Mouse (Mus musculus) kidney, adult 2 months (tissue): ENCODE measurements at regions not wholly inside any gene's neighbourhood (a gene's known extent, or its start where the extent isn't known, plus 50 kb on each side); places are given as distances from the start of the nearest gene placed in this dataset.

Experiments used
- DNase-seq: peaks from one replicate; pipeline ENCODE4 v3.0.0; 2021
- H3K27ac ChIP-seq: fragments of 200-500 bp; 2 replicates; pipeline ENCODE4 v1.5.1; 2012; ENCODE audit warnings: low read depth, low read length, control low read depth, inconsistent platforms; ENCODE audit not compliant: insufficient read depth
- H3K27me3 ChIP-seq: fragments of 200-500 bp; replicated peaks from 2 replicates; pipeline ENCODE4 v1.6.1; 2012; ENCODE audit warnings: mild to moderate bottlenecking, moderate library complexity, low read length, inconsistent platforms; ENCODE audit not compliant: control insufficient read depth, insufficient read depth
- H3K36me3 ChIP-seq: fragments of 200-500 bp; 2 replicates; pipeline ENCODE4 v1.6.1; 2012; ENCODE audit warnings: mild to moderate bottlenecking, moderate library complexity, low read length, inconsistent platforms; ENCODE audit not compliant: control insufficient read depth, insufficient read depth
- H3K4me1 ChIP-seq: fragments of 200-500 bp; 2 replicates; pipeline ENCODE4 v1.6.1; 2011; ENCODE audit warnings: low read length; ENCODE audit not compliant: control insufficient read depth, insufficient read depth
- H3K4me3 ChIP-seq: fragments of 200-500 bp; 2 replicates; pipeline ENCODE4 v1.5.1; 2011; ENCODE audit warnings: mild to moderate bottlenecking, low read depth, low read length, control low read depth; ENCODE audit not compliant: insufficient read depth
- CTCF ChIP-seq: fragments of 200-500 bp; conservative IDR thresholded peaks from 2 replicates; pipeline ENCODE4 v1.5.1; 2011; ENCODE audit warnings: low read depth, mild to moderate bottlenecking, control low read depth, low read length, moderate library complexity, mixed read lengths; ENCODE audit not compliant: insufficient read depth, insufficient read length
- POLR2A ChIP-seq: fragments of 200-500 bp; IDR thresholded peaks from one replicate; pipeline ENCODE4 v1.6.1; 2011; ENCODE audit warnings: low read depth, low read length, control low read depth
- WGBS: fragments of 180-500 bp; shearing (Covaris S2); methylation state at CpG from one replicate; pipeline ENCODE4 v1.1.7; 2018; 5-methylcytosine and 5-hydroxymethylcytosine counted together

DNA sequence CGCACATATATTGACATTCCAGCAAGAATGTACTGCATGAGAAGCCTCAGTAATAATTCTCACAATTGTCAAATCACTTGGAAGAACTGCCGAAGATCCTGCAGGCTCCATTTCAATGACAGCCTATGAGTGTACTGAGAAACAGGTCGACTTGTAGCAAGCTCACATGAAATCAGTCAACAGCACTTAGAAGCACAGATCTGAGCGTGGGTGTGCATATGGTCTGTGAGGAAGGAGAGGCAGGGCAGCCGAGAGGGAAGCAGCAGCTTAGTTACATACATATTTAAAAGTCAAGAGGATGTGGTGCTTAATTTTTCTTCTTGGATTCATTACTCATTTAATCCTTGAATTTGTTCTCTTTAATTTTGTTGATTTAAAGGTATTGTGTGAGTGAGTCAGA lies 967.4 kb upstream of the Epha7 start:
- no peaks in the 10 kb centered on the region for H3K27me3 ChIP-seq
- H3K4me3 ChIP-seq: no peak overlapping the region
- H3K27ac ChIP-seq: no peak overlapping the region
- H3K36me3 ChIP-seq: no peaks in the 10 kb centered on the region
- DNase-seq: no peak
- TF ChIP-seq POLR2A: no peak
- TF ChIP-seq CTCF: no peak
- WGBS: 64% methylated on average over 5 of the region's 5 CpGs
- H3K4me1 ChIP-seq: no peaks in the 10 kb centered on the region

DNA sequence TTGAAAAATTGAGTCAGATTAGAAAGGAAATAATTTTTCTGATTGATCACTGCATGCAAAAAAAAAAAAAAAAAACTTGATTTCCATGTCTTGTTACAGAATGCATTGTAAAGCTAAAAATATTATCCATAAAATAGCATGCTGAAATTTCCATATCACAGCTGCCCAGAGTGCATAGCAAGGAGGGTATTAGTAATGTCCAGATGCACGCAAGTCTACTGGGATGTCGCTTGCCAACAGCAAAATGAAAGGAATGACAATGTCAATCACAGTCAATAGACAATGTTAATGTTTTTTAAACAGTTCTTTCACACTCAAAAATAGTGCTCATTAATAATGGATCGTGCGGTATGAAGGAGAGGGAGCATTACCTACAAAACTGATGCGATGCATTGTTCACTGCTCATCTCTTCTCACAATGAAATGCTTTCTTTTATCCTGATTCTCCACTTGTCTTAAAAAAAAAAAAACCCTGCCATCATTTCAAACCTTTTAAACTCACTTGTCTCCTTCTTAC lies 966.8 kb upstream of the Epha7 start:
- TF ChIP-seq CTCF (no peak), POLR2A (no peak)
- WGBS: 92% methylated on average over 5 of the region's 5 CpGs
- H3K27ac ChIP-seq: no peak overlapping the region
- no peak for DNase-seq
- no peaks in the 10 kb centered on the region for H3K27me3 ChIP-seq
- H3K4me1 ChIP-seq: no peaks in the 10 kb centered on the region
- H3K4me3 ChIP-seq: no peak overlapping the region
- no peaks in the 10 kb centered on the region for H3K36me3 ChIP-seq

DNA sequence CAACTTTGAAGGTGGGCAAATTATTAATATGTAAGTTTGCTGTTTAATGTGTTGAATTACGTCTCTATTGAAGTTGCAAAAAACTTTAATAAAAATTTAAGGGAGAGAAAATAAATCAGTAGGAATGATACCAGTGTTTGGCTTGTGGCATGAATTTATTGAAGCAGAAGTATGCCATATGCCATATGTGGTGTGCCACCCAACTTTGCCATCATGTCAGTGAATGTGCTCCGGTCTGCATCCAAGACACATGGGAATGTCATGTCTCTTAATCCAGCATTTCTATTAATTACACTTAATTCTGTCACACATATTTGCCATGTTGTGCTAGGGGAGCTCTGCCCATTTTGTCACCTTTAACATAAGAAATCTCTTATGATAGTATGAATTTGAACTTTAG lies 956.8 kb upstream of the Epha7 start:
- TF ChIP-seq CTCF (no peak), POLR2A (no peak)
- WGBS: 78% methylated on average over 2 of the region's 2 CpGs
- H3K27ac ChIP-seq: no peak overlapping the region
- no peaks in the 10 kb centered on the region for H3K36me3 ChIP-seq
- H3K4me1 ChIP-seq: no peaks in the 10 kb centered on the region
- H3K4me3 ChIP-seq: no peak overlapping the region
- no peaks in the 10 kb centered on the region for H3K27me3 ChIP-seq
- no peak for DNase-seq

DNA sequence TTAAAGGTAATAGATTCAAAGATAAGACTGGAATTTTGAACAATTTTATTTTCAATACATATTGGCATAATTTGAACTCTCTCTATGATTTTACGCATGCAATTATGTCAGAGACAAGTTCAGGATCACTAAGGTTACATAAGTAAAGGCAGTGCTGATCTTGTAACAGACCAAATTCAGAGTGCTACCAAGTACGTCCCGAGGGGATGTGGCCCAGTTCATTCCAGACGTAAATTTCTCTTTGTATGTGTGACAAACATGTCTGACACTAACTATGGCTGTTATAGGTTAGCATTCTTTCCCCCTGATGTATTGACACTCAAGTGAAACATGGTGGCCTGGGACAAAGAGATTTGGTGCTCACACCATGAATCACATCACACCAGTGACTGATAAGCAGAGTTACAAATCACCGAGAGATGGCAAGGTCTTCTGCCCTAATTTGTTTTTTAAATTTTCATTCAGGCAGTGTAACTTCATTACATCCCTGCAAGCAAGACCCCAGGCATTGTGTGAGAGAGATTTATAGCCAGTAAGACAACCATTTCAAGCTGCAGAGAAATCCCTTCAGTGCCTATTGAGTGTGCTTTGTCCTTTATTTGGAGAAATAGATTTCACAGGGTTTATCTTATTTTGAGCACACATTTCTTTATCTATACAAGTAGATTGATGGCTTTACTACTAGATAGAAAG lies 925.5 kb upstream of the Epha7 start:
- H3K4me1 ChIP-seq: no peaks in the 10 kb centered on the region
- H3K36me3 ChIP-seq: no peaks in the 10 kb centered on the region
- no peak overlapping the region for H3K27ac ChIP-seq
- TF ChIP-seq POLR2A: no peak
- no peak for DNase-seq
- H3K4me3 ChIP-seq: no peak overlapping the region
- WGBS: 79% methylated on average over 5 of the region's 5 CpGs
- no peaks in the 10 kb centered on the region for H3K27me3 ChIP-seq

DNA sequence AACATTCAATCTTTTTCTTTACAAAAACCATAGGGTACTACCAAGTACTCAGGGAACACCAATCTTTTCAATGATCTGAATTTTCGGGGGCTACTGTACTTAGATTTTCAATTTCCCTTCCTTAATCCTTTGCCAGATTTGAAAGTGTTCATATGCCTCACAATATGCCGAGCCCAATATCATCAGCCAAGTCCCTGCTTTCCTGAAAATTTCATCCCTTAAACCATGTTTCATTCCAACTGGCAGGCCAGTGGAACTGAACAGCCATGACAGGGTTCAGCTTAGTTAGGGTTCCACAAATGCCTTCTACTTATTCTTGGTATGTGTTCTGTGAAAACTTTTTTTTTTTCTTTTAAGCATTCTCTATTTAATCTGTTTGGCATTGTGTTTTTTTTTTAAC lies 916.5 kb upstream of the Epha7 start:
- Histone ChIP-seq H3K4me1 (no peaks in the 10 kb centered on the region), H3K36me3 (no peaks in the 10 kb centered on the region), H3K4me3 (no peak overlapping the region), H3K27me3 (no peaks in the 10 kb centered on the region), H3K27ac (no peak overlapping the region)
- 69% methylated on average over 2 of the region's 2 CpGs for WGBS
- TF ChIP-seq POLR2A (no peak), CTCF (no peak)
- DNase-seq: no peak

DNA sequence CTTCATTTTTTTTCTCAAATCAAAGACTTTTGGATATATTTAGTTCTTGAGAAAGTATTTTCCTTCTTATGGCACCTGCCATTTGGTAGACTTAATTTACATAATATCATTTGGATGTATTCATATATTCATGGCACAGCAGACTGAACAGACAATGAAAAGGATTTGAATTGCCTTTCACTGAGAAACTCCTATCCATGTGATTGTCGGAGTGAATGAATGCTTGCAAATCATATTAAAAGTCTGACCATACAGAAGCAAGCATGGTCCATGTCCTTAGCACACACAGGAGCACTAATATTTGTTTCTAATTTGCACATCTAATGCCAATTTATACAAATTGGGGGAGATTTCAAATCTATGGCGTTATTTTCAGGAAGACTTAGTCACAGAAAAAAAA lies 867.6 kb upstream of the Epha7 start:
- Histone ChIP-seq H3K4me3 (no peak overlapping the region), H3K4me1 (no peaks in the 10 kb centered on the region), H3K27me3 (no peaks in the 10 kb centered on the region), H3K36me3 (no peaks in the 10 kb centered on the region), H3K27ac (no peak overlapping the region)
- DNase-seq: no peak
- no peak for TF ChIP-seq POLR2A
- no peak for TF ChIP-seq CTCF
- 80% methylated on average over 2 of the region's 2 CpGs for WGBS

DNA sequence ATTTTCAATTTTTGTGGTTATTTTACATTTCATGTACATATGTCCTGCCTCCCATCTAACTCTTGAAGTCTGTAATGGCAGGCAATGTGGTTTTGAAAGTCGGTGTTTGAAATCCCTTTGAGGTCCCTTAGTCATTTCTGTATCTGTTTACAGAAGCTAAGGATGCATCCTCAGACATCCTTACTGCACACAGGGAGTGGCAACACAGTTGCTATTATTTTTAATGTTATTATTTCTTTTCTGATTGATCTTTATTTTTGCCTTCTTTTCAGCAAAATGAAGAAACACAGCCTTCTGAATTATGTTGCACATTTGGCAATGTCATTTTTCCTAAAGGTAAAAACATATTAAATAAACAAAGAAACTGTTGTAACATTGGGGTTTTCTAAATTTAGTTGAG lies 867.2 kb upstream of the Epha7 start:
- Histone ChIP-seq H3K4me3 (no peak overlapping the region), H3K27me3 (no peaks in the 10 kb centered on the region), H3K27ac (no peak overlapping the region), H3K4me1 (no peaks in the 10 kb centered on the region), H3K36me3 (no peaks in the 10 kb centered on the region)
- 68% methylated on average over 1 of the region's 1 CpGs for WGBS
- DNase-seq: no peak
- TF ChIP-seq POLR2A: no peak
- no peak for TF ChIP-seq CTCF
